ENCODE assay signal across 9 mouse cellular contexts in the genomic region with DNA sequence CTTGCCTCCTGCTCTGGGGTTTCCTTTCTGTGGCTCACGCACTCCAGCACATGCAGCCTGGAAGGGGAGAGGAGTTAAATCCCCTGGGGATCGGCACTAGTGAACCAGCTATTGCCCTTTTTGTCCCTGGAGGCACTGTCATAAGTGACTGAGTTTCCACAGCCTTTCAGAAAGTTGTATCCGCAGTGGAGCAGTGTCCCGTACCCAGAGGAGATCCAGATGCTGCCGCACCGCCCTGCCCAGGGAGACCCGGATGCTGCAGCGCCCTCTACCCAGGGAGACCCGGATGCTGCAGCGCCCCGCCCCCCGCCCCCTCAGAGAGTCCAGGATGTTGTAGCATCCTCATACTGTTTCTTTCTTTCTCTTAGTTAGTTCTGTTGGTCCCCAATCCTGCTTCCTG. TPM values are rescaled to one million over a fixed set of nuclear protein-coding genes. Genes with fewer than 3 reads are reported as not detected.
A peak's percentile ranks its signal among the peaks of the same experiment; 100 is the strongest.
DNase-seq lines count a peak whose midpoint lies in the region; ATAC-seq and TF ChIP-seq lines count a peak whose summit lies in the region.
"Had no signal": no experiment of that assay in that cellular context is flagged by ENCODE, and none has a peak within 500 bp of the region (broad histone marks: within the 10 kb centered on the region; RNA-seq: fewer than 3 reads in every experiment).

No protein-coding gene starts in this region.

- H3K36me3 ChIP-seq in forebrain, embryonic 13.5 days (ENCODE audit: poor library complexity, severe bottlenecking), result no peaks in the 10 kb centered on the region
- H3K36me3 ChIP-seq in kidney, adult 2 months (ENCODE audit: control insufficient read depth, insufficient read depth, low read length), result no peaks in the 10 kb centered on the region
- no peaks in the 10 kb centered on the region for H3K36me3 ChIP-seq in neural tube, embryonic 11.5 days (ENCODE audit: control insufficient read depth, insufficient read depth, low read length)

- peak overlapping the region; percentile 4; the same call in 1 of the 2 replicates for H3K4me3 ChIP-seq in forebrain, embryonic 13.5 days
- H3K4me3 ChIP-seq in kidney, adult 2 months (ENCODE audit: insufficient read depth, low read depth, low read length), result no peak overlapping the region; the same call in 1 of the 2 replicates
- H3K4me3 ChIP-seq in neural tube, embryonic 11.5 days (ENCODE audit: low read depth, low read length), result no peak overlapping the region
- H3K4me3 ChIP-seq: liver, embryonic 12.5 days had no signal

- no peaks in the 10 kb centered on the region for H3K9me3 ChIP-seq in forebrain, embryonic 13.5 days (replicated peaks)
- no peaks in the 10 kb centered on the region for H3K9me3 ChIP-seq in neural tube, embryonic 11.5 days (ENCODE audit: control insufficient read depth, low read length)
- H3K9me3 ChIP-seq: liver, embryonic 12.5 days had no signal

- 0 out of 2 replicates have a peak, but pooled peaks cover 6% of the 10 kb centered on the region for H3K4me1 ChIP-seq in forebrain, embryonic 13.5 days
- H3K4me1 ChIP-seq in kidney, adult 2 months (ENCODE audit: control insufficient read depth, insufficient read depth, low read length), result 0 out of 2 replicates have a peak, but pooled peaks cover 3% of the 10 kb centered on the region
- no peaks in the 10 kb centered on the region for H3K4me1 ChIP-seq in neural tube, embryonic 11.5 days (ENCODE audit: control insufficient read depth, insufficient read depth, low read length)

- intact Hi-C loops in left cerebral cortex, postnatal 14 days (cut with DNase I), result loop anchor here (10.0 kb wide), 2 partner anchors 403 to 493 kb away; no protein-coding TSS in a partner anchor

- H3K27me3 ChIP-seq in forebrain, embryonic 13.5 days, result 0 out of 2 replicates have a peak, but pooled peaks cover 3% of the 10 kb centered on the region
- H3K27me3 ChIP-seq in kidney, adult 2 months (replicated peaks; ENCODE audit: control insufficient read depth, insufficient read depth, low read length), result no peaks in the 10 kb centered on the region
- H3K27me3 ChIP-seq in neural tube, embryonic 11.5 days (ENCODE audit: control insufficient read depth, insufficient read depth, low read length), result no peaks in the 10 kb centered on the region
- H3K27me3 ChIP-seq: liver, embryonic 12.5 days had no signal

- ATAC-seq in forebrain, embryonic 13.5 days, result no peak; the same call in 1 of the 2 replicates
- no peak for ATAC-seq in neural tube, embryonic 11.5 days (ENCODE audit: insufficient read depth, low FRiP score, low TSS enrichment)
- ATAC-seq: liver, embryonic 12.5 days had no signal

- H3K27ac ChIP-seq in forebrain, embryonic 13.5 days, result no peak overlapping the region
- peak overlapping the region; percentile 1; the same call in 1 of the 2 replicates for H3K27ac ChIP-seq in kidney, adult 2 months (ENCODE audit: insufficient read depth, low read depth, low read length)
- H3K27ac ChIP-seq in neural tube, embryonic 11.5 days (ENCODE audit: low read depth, low read length), result no peak overlapping the region
- H3K27ac ChIP-seq: liver, embryonic 12.5 days had no signal

- WGBS in forebrain, embryonic 13.5 days, result 24% methylated on average over 12 of the region's 12 CpGs
- 31% methylated on average over 12 of the region's 12 CpGs for WGBS in kidney, adult 2 months
- WGBS in neural tube, embryonic 11.5 days, result 34% methylated on average over 12 of the region's 12 CpGs

- H3K9ac ChIP-seq in forebrain, embryonic 13.5 days, result no peak overlapping the region
- no peak overlapping the region for H3K9ac ChIP-seq in neural tube, embryonic 11.5 days (ENCODE audit: low read length)
- H3K9ac ChIP-seq: liver, embryonic 12.5 days had no signal

- TF ChIP-seq CTCF in kidney, adult 2 months (conservative IDR thresholded peaks at IDR 0.05; ENCODE audit: insufficient read depth, insufficient read length, low read depth, low read length), result no peak

- peak; percentile 57 for DNase-seq in adrenal gland, postnatal 14 days
- DNase-seq in adrenal gland, adult 2 months, result no peak
- peak; percentile 24 for DNase-seq in kidney, adult 2 months
- peak; percentile 26 for DNase-seq in neural tube, embryonic 11.5 days (ENCODE audit: low spot score)
- no peak for DNase-seq in left cerebral cortex, postnatal 14 days (ENCODE audit: low spot score in 2 of 2)
- no peak for DNase-seq in thymus, postnatal 36 days
- DNase-seq in cerebellum, adult 11-12 months, result no peak

- TF ChIP-seq POLR2A in kidney, adult 2 months (IDR thresholded peaks at IDR 0.05; ENCODE audit: low read depth, low read length), result no peak

- peak overlapping the region; percentile 36 for H3K4me2 ChIP-seq in forebrain, embryonic 13.5 days
- H3K4me2 ChIP-seq in neural tube, embryonic 11.5 days (ENCODE audit: low read depth), result 0 out of 2 replicates have a peak overlapping the region, but pooled peaks have one; percentile 17
- H3K4me2 ChIP-seq: liver, embryonic 12.5 days had no signal

RNA-seq across cellular contexts. Expression of a gene that starts 56.3 kb away (rescaled TPM):
- 5.1 and 5.4 TPM in 2 replicates for total RNA-seq in adrenal gland, postnatal 14 days (2021)
- total RNA-seq in adrenal gland, adult 2 months (2021), result 1 to 10 TPM; 2.8 to 3.4 TPM
- polyA plus RNA-seq in adrenal gland, adult 2 months (2012; rRNA removed), result 0.96 and 1.7 TPM in 2 replicates
- polyA plus RNA-seq in forebrain, embryonic 13.5 days (2015; fragmentation: Nextera tagmentation; extraction: Ambion mirVana), result 0.69 and 0.72 TPM in 2 replicates
- polyA plus RNA-seq in kidney, adult 2 months (2012; rRNA removed), result 7.3 and 8.8 TPM in 2 replicates
- polyA plus RNA-seq in neural tube, embryonic 11.5 days (2014; fragmentation: Nextera tagmentation; extraction: Ambion mirVana), result 0.81 and 1.8 TPM in 2 replicates
- total RNA-seq in left cerebral cortex, postnatal 14 days (2021), result 1 to 10 TPM; 8.2 to 9.3 TPM

Comparison
In these comparisons a context has a peak if more than half of its experiments do, and no peak if none do; other contexts are left out.
1. DNase-seq: peak in adrenal gland, postnatal 14 days (single experiment), kidney, adult 2 months (single experiment) and neural tube, embryonic 11.5 days (single experiment); none in adrenal gland, adult 2 months (single experiment), left cerebral cortex, postnatal 14 days (0 of 2), thymus, postnatal 36 days (0 of 2) and cerebellum, adult 11-12 months (single experiment).